Mouse (Mus musculus) erythroblast, embryonic 14.5 days (primary cell): ENCODE measurements around the gene Fam89b.

Experiments used
- GATA1 ChIP-seq: IDR thresholded peaks from 2 replicates; pipeline ENCODE4 v1.6.1; 2012; ENCODE audit warnings: low read length, inconsistent platforms, mixed read lengths
- TAL1 ChIP-seq: IDR thresholded peaks from 3 replicates; pipeline ENCODE4 v1.6.1; 2012; ENCODE audit warnings: low read length, inconsistent platforms, mixed read lengths

GRCm38 (mm10) chr19:5743576-5743975, 14.1 kb upstream of the Fam89b start:
- TF ChIP-seq GATA1 (no peak), TAL1 (no peak)
